Mouse (Mus musculus): Measurements from ENCODE around the gene Gm11992. TPM values are rescaled to one million over a fixed set of nuclear protein-coding genes. Genes with fewer than 3 reads are reported as not detected.
A peak's percentile ranks its signal among the peaks of the same experiment; 100 is the strongest.

Gene Gm11992
- polyA plus RNA-seq, 1 experiment from 2014 or later = 5.5 TPM

DNA sequence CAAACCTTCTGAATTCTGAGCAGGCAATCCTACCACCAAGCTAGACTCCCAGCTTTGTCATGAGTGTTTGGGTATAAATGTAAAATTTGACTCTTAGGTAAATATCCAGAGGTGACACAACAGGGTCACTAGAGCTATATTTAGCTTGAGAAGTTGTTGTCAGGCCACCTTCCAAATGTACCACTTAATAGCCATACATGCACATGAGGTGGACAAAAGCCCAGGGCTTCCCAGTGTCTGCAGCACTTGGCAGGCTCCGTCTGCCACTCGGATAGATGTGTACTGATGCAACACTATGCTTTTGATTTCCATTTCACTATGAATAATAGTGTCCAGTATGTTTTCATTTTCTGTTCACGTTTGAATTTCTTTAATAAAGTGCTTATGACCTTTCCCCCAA is 23.2 kb upstream of the Gm11992 start:
- H3K9me3 ChIP-seq (replicated peaks; ENCODE audit: control insufficient read depth, low read length) = no peaks in the 10 kb centered on the region
- no peaks in the 10 kb centered on the region for H3K4me1 ChIP-seq (ENCODE audit: control insufficient read depth, insufficient read depth, low read length)
- no peaks in the 10 kb centered on the region for H3K27me3 ChIP-seq (ENCODE audit: control insufficient read depth, insufficient read depth, low read length)
- H3K4me3 ChIP-seq (ENCODE audit: low read length) = no peak overlapping the region
- no peak overlapping the region for H3K4me2 ChIP-seq (ENCODE audit: low read depth, low read length)
- no peak overlapping the region for H3K9ac ChIP-seq (ENCODE audit: low read length)
- 53% methylated on average over 3 of the region's 3 CpGs for WGBS
- peak overlapping the region; percentile 59 for H3K27ac ChIP-seq (ENCODE audit: low read length)
- H3K36me3 ChIP-seq (ENCODE audit: control insufficient read depth, insufficient read depth) = no peaks in the 10 kb centered on the region
- peak; percentile 63; the same call in 1 of the 2 replicates for ATAC-seq (replicated peaks; ENCODE audit: extremely low read depth, insufficient read depth, low FRiP score)

DNA sequence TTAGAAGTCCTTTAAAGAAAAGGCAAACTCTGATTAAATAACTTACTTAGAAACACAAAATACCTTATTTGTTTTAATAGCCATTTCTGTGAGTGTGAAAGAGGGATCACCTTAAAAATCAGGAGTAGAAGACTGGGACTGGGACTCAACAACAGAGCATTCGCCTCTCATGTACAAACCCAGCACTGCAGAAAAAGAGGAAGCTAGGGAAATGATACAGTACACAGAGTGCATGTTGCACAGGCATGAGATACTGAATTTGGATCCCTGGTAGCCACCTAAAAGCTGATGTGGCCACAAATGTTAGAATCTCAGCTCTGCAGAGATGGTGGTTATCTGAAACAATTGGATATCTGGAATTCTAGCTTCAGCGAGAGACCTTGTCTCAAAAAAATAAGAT is 16.9 kb upstream of the Gm11992 start:
- Histone ChIP-seq H3K4me3 (ENCODE audit: low read length) (no peak overlapping the region), H3K36me3 (ENCODE audit: control insufficient read depth, insufficient read depth) (no peaks in the 10 kb centered on the region), H3K27me3 (ENCODE audit: control insufficient read depth, insufficient read depth, low read length) (no peaks in the 10 kb centered on the region), H3K4me2 (ENCODE audit: low read depth, low read length) (no peak overlapping the region), H3K4me1 (ENCODE audit: control insufficient read depth, insufficient read depth, low read length) (no peaks in the 10 kb centered on the region), H3K9ac (ENCODE audit: low read length) (no peak overlapping the region), H3K9me3 (replicated peaks; ENCODE audit: control insufficient read depth, low read length) (0 out of 2 replicates have a peak, but pooled peaks cover 3% of the 10 kb centered on the region), H3K27ac (ENCODE audit: low read length) (no peak overlapping the region)
- ATAC-seq (replicated peaks; ENCODE audit: extremely low read depth, insufficient read depth, low FRiP score) = no peak
- whole genome bisulfite sequencing = 81% methylated on average over 2 of the region's 2 CpGs

DNA sequence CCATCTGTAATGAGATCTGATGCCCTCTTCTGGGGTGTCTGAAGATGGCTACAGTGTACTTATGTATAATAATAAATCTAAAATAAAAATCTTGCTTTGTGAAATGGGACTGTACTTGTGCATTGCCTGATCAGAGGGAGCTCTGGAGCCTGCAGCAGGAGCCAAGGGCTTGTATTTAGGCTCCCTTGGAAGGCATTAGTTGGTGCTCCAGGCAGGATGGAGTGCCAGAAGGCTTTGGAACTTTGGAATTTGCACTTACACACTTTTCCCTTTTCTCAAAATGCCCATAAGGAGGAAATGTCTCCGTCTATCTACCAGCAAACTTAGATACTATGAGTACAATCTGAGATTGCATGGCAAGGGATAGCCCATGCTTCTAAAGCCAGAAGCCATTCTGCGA is 1.8 kb upstream of the Gm11992 start:
- Histone ChIP-seq H3K36me3 (ENCODE audit: control insufficient read depth, insufficient read depth) (no peaks in the 10 kb centered on the region), H3K9ac (ENCODE audit: low read length) (no peak overlapping the region), H3K9me3 (replicated peaks; ENCODE audit: control insufficient read depth, low read length) (no peaks in the 10 kb centered on the region), H3K4me2 (ENCODE audit: low read depth, low read length) (no peak overlapping the region; the same call in 1 of the 2 replicates), H3K4me3 (ENCODE audit: low read length) (no peak overlapping the region), H3K27me3 (ENCODE audit: control insufficient read depth, insufficient read depth, low read length) (no peaks in the 10 kb centered on the region), H3K4me1 (ENCODE audit: control insufficient read depth, insufficient read depth, low read length) (peaks cover 27% of the 10 kb centered on the region), H3K27ac (ENCODE audit: low read length) (peak overlapping the region; percentile 71)
- ATAC-seq (replicated peaks; ENCODE audit: extremely low read depth, insufficient read depth, low FRiP score) = no peak
- 48% methylated on average over 2 of the region's 2 CpGs for WGBS

DNA sequence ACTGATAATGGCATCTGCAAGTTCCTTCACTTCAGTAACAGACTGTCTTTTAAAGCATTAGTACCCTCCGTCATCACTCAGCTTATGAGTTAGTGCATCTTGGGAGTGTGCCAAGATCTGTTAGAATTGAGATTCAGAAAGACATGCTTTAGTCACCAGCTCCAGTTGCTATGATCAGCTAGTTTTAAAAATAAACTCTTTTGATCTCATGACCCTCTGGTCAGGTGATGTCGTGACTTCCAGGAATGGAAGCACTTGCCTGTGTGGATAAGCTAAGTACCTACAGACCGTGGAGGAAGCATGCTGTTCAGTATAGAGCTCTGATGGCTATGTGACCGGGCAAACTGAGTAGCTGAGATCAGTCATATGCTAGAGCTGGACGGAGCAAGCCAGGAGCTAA is 1.4 kb upstream of the Gm11992 start:
- Histone ChIP-seq H3K4me2 (ENCODE audit: low read depth, low read length) (peak overlapping the region; percentile 20; the same call in 1 of the 2 replicates), H3K36me3 (ENCODE audit: control insufficient read depth, insufficient read depth) (no peaks in the 10 kb centered on the region), H3K4me3 (ENCODE audit: low read length) (no peak overlapping the region), H3K27me3 (ENCODE audit: control insufficient read depth, insufficient read depth, low read length) (no peaks in the 10 kb centered on the region), H3K9me3 (replicated peaks; ENCODE audit: control insufficient read depth, low read length) (no peaks in the 10 kb centered on the region), H3K4me1 (ENCODE audit: control insufficient read depth, insufficient read depth, low read length) (peaks cover 27% of the 10 kb centered on the region), H3K9ac (ENCODE audit: low read length) (no peak overlapping the region), H3K27ac (ENCODE audit: low read length) (peak overlapping the region; percentile 71)
- 26% methylated on average over 5 of the region's 5 CpGs for WGBS
- ATAC-seq (replicated peaks; ENCODE audit: extremely low read depth, insufficient read depth, low FRiP score) = peak; percentile 85

DNA sequence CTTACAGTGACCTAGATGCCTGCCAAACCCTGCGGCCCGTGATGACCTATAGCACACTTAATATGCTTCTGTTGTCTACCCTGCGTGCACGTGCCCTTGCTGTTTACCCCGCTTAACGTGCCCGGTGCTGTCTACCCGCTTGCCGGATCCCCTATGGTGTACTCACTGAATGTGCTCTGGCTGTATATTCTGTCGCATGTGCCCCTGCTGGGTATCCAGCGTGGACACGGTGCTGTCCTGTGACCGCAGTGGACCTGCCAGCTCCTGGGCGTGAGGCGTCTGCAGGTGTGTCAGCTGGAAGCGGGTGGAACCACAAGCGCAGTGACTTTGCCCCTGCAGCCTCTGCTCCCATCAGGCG is 288 bp downstream of the Gm11992 start, which contains the start of gene Sun3:
TSS of gene Sun3 (minus strand) at position 289 of the 358 bp plus-strand sequence.
- H3K27ac ChIP-seq (ENCODE audit: low read length) = peak within 1 kb of the TSS; percentile 71
- H3K4me2 ChIP-seq (ENCODE audit: low read depth, low read length) = peak within 1 kb of the TSS; percentile 87
- H3K4me3 ChIP-seq (ENCODE audit: low read length) = peak within 1 kb of the TSS; percentile 56
- H3K4me1 ChIP-seq (ENCODE audit: control insufficient read depth, insufficient read depth, low read length) = peaks cover 27% of the 10 kb centered on the region
- no peaks in the 10 kb centered on the region for H3K27me3 ChIP-seq (ENCODE audit: control insufficient read depth, insufficient read depth, low read length)
- 0% methylated on average over 18 of the region's 18 CpGs for WGBS
- H3K36me3 ChIP-seq (ENCODE audit: control insufficient read depth, insufficient read depth) = no peaks in the 10 kb centered on the region
- peak; percentile 32 for ATAC-seq (replicated peaks; ENCODE audit: extremely low read depth, insufficient read depth, low FRiP score)
- H3K9me3 ChIP-seq (replicated peaks; ENCODE audit: control insufficient read depth, low read length) = no peaks in the 10 kb centered on the region
- peak within 1 kb of the TSS; percentile 68 for H3K9ac ChIP-seq (ENCODE audit: low read length)

DNA sequence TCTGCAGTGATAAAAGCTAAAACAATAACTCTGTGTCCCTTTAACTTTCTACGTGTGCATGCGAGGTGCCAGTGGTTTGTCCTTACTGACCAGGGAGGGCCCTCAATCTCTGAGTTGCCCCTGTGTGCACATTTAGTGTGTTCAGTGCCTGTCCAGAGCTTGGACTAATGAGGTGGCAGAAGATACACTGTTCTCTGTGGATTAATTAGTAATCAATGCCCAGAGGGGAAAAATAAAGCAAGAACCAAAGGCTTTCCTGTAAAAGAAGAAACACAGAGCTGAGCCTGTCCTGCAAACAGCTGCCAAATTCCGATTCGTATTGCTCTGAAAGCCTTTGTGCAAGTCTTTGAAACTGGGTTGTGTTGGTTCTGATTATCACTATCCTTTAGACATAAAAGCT is 1.8 kb downstream of the Gm11992 start:
- Histone ChIP-seq H3K4me3 (ENCODE audit: low read length) (no peak overlapping the region), H3K36me3 (ENCODE audit: control insufficient read depth, insufficient read depth) (no peaks in the 10 kb centered on the region), H3K9ac (ENCODE audit: low read length) (no peak overlapping the region), H3K4me1 (ENCODE audit: control insufficient read depth, insufficient read depth, low read length) (peaks cover 27% of the 10 kb centered on the region), H3K27me3 (ENCODE audit: control insufficient read depth, insufficient read depth, low read length) (no peaks in the 10 kb centered on the region), H3K9me3 (replicated peaks; ENCODE audit: control insufficient read depth, low read length) (no peaks in the 10 kb centered on the region), H3K27ac (ENCODE audit: low read length) (no peak overlapping the region), H3K4me2 (ENCODE audit: low read depth, low read length) (peak overlapping the region; percentile 87)
- WGBS = 67% methylated on average over 4 of the region's 4 CpGs
- no peak for ATAC-seq (replicated peaks; ENCODE audit: extremely low read depth, insufficient read depth, low FRiP score)

DNA sequence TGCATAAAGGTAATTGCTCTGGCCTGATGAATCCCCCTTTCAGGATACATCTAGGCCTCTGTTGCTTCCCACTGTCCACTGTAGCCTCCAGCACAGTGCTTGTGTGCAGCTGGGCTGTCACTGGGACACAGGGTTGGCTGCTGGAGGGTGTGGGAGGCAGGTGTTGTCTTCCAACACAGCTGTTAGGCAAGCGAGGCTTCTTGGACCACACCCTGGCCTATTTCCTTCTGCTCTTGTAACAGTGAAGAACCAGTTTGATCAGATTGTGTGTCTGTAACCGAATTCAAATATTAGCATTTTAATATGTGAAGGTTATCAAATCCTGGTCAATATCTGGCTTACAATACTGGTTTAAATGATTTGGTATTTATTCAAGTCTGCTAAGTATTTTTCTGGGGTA is 3.5 kb downstream of the Gm11992 start:
- no peaks in the 10 kb centered on the region for H3K27me3 ChIP-seq (ENCODE audit: control insufficient read depth, insufficient read depth, low read length)
- H3K4me1 ChIP-seq (ENCODE audit: control insufficient read depth, insufficient read depth, low read length) = peaks cover 19% of the 10 kb centered on the region
- H3K9me3 ChIP-seq (replicated peaks; ENCODE audit: control insufficient read depth, low read length) = no peaks in the 10 kb centered on the region
- H3K36me3 ChIP-seq (ENCODE audit: control insufficient read depth, insufficient read depth) = no peaks in the 10 kb centered on the region
- H3K4me2 ChIP-seq (ENCODE audit: low read depth, low read length) = no peak overlapping the region
- no peak overlapping the region for H3K4me3 ChIP-seq (ENCODE audit: low read length)
- H3K27ac ChIP-seq (ENCODE audit: low read length) = no peak overlapping the region
- 66% methylated on average over 2 of the region's 2 CpGs for WGBS
- no peak overlapping the region for H3K9ac ChIP-seq (ENCODE audit: low read length)
- no peak for ATAC-seq (replicated peaks; ENCODE audit: extremely low read depth, insufficient read depth, low FRiP score)

DNA sequence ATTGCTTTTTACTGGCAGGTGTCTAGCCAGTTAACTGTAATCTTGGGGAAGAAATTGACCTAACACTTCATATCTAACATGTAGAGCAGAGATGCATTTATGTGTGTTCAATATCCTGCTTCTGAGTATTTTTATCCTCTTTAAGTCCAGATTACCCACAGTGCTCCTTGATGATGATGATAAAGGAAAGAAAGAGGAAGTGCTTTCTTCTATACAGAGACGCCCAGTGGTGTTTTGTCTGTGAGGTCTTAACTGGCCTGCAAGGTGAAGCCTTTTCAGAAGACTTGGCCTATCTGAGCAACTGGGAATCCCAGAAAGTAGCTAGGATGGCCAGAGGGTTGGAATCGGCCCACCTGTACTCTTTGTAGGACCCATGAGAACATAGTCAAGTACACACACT is 8.5 kb downstream of the Gm11992 start:
- ATAC-seq (replicated peaks; ENCODE audit: extremely low read depth, insufficient read depth, low FRiP score) = no peak
- no peaks in the 10 kb centered on the region for H3K36me3 ChIP-seq (ENCODE audit: control insufficient read depth, insufficient read depth)

DNA sequence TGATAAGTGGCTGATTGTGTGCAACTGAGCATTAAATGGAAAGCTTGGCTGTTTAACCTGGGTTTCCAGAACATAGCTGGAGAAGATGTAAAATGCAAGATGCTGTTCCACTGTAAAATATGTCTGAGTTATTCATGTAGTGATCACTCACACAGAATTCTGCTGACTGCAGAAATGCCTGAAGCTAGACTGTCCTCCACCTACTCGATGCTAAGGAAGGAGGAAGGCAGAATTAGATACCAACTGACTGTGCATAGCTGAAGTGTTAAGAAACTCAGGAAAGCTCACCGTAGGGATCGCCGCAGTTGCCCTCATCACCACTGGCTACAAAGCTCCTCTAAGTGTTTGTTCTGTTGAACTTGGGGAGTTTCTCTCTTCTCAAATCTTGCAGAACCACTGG is 9.3 kb downstream of the Gm11992 start:
- no peak overlapping the region for H3K9ac ChIP-seq (ENCODE audit: low read length)
- no peak for ATAC-seq (replicated peaks; ENCODE audit: extremely low read depth, insufficient read depth, low FRiP score)
- WGBS = 83% methylated on average over 4 of the region's 4 CpGs

More for the DNA sequence above, 8.5 kb downstream of the Gm11992 start:
- Histone ChIP-seq H3K27ac (ENCODE audit: low read length) (no peak overlapping the region), H3K9me3 (replicated peaks; ENCODE audit: control insufficient read depth, low read length) (no peaks in the 10 kb centered on the region), H3K4me3 (ENCODE audit: low read length) (no peak overlapping the region), H3K4me2 (ENCODE audit: low read depth, low read length) (no peak overlapping the region), H3K4me1 (ENCODE audit: control insufficient read depth, insufficient read depth, low read length) (no peaks in the 10 kb centered on the region), H3K27me3 (ENCODE audit: control insufficient read depth, insufficient read depth, low read length) (no peaks in the 10 kb centered on the region), H3K9ac (ENCODE audit: low read length) (no peak overlapping the region)
- 68% methylated on average over 2 of the region's 2 CpGs for WGBS

More for the DNA sequence above, 9.3 kb downstream of the Gm11992 start:
- no peak overlapping the region for H3K4me3 ChIP-seq (ENCODE audit: low read length)
- no peak overlapping the region for H3K4me2 ChIP-seq (ENCODE audit: low read depth, low read length)
- H3K9me3 ChIP-seq (replicated peaks; ENCODE audit: control insufficient read depth, low read length) = no peaks in the 10 kb centered on the region
- H3K36me3 ChIP-seq (ENCODE audit: control insufficient read depth, insufficient read depth) = no peaks in the 10 kb centered on the region
- no peaks in the 10 kb centered on the region for H3K27me3 ChIP-seq (ENCODE audit: control insufficient read depth, insufficient read depth, low read length)
- H3K27ac ChIP-seq (ENCODE audit: low read length) = no peak overlapping the region
- H3K4me1 ChIP-seq (ENCODE audit: control insufficient read depth, insufficient read depth, low read length) = no peaks in the 10 kb centered on the region
